Mouse (Mus musculus): ENCODE results near the gene Tinag. TPM values are rescaled to one million over a fixed set of nuclear protein-coding genes. Genes with fewer than 3 reads are reported as not detected.

The Tinag gene
- polyA plus RNA-seq, 1 experiment from 2014 or later = not detected

DNA sequence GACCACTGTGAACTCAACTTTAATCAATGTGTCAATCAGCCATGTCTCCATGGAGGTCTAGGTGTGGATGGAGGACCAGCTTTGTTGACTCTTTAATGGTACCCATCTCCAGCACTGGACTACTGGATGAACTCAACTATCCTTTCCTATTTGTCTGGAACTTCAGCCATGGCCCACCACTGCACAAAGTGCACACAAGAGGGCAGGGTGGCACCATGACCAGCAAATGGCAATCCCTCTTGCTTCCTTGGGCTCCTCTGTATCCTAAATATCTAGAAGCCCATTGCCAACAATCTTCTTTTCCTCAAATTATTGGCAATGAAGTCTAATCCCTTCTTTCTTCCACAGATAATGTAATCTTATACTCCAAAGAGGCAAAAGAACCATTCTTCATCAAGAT, 55.6 kb downstream of the Tinag start:
- H3K27me3 ChIP-seq (ENCODE audit: low read depth, poor library complexity, severe bottlenecking) = no peaks in the 10 kb centered on the region
- H3K9me3 ChIP-seq (replicated peaks) = no peaks in the 10 kb centered on the region
- H3K27ac ChIP-seq = no peak overlapping the region
- no peak overlapping the region for H3K4me3 ChIP-seq
- no peak for DNase-seq (ENCODE audit: low spot score)
- H3K36me3 ChIP-seq = no peaks in the 10 kb centered on the region
- H3K4me1 ChIP-seq = no peaks in the 10 kb centered on the region

DNA sequence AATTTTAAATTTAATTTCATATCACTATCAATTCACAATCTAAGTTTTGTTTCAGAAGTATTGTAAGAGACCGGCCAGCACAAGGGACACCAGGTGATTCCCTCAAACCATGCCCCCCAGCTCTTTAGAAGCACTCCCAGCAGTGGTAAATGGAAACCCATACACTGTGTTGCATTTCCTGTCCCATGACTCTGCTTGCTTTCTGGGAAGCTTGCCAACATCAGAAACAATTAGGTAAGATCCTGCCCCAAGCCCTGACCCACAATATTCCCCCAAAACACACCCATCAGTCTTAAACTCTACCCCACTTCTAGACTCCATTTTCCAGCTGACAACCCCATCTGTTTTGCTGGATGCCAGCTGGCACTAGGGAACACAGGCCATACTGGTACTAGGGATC, 110.8 kb downstream of the Tinag start:
- H3K9me3 ChIP-seq (replicated peaks) = no peaks in the 10 kb centered on the region
- H3K4me3 ChIP-seq = no peak overlapping the region
- H3K27ac ChIP-seq = no peak overlapping the region
- no peaks in the 10 kb centered on the region for H3K4me1 ChIP-seq
- H3K36me3 ChIP-seq = no peaks in the 10 kb centered on the region
- H3K27me3 ChIP-seq (ENCODE audit: low read depth, poor library complexity, severe bottlenecking) = no peaks in the 10 kb centered on the region
- no peak for DNase-seq (ENCODE audit: low spot score)
- WGBS = 94% methylated on average over 1 of the region's 1 CpGs

DNA sequence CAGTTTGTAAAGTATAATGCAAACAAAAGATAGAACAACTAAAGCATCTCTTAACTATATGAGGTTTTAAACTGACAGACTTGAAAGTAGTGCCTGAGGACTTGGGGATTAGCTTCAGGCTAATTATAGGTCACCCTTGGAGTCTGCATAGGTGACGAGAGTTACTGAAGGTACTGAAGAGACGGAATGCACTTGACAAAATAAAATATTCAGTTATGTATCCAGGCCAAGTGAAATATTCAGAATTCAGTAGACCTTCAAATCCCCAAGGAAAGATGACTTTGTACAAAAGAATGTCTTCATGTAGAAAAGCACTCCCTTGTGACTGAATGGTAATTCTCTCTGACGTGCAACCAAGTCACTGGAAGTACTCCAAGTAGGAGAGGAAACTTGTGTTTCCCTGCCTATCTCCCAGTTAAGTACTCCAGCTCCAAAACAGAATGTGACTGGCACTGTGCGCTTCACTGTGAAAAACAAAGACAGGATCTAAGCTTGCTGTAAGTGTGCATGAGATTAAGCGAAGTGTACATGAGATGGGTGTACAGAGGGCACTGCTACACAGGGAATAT, 130.4 kb downstream of the Tinag start:
- H3K36me3 ChIP-seq = no peaks in the 10 kb centered on the region
- no peak for DNase-seq (ENCODE audit: low spot score)
- H3K27ac ChIP-seq = no peak overlapping the region
- 91% methylated on average over 5 of the region's 5 CpGs for WGBS
- no peaks in the 10 kb centered on the region for H3K27me3 ChIP-seq (ENCODE audit: low read depth, poor library complexity, severe bottlenecking)
- H3K4me1 ChIP-seq = no peaks in the 10 kb centered on the region
- H3K4me3 ChIP-seq = no peak overlapping the region
- H3K9me3 ChIP-seq (replicated peaks) = no peaks in the 10 kb centered on the region

Data from limb, embryonic 10.5 days (tissue).